Mouse (Mus musculus) heart, adult 2 months (tissue): ENCODE data around the gene Arhgef28.

Experiments used
- CTCF ChIP-seq: fragments of 200-600 bp; IDR thresholded peaks from 2 replicates; pipeline ENCODE4 v1.8.1; 2022; ENCODE audit warnings: antibody characterized with exemption, mild to moderate bottlenecking, moderate library complexity
- EP300 ChIP-seq: fragments of 200-500 bp; IDR thresholded peaks from 2 replicates; pipeline ENCODE4 v1.6.1; 2011; ENCODE audit warnings: low read depth, low read length, control low read depth; ENCODE audit not compliant: insufficient read depth
- POLR2A ChIP-seq: fragments of 200-500 bp; IDR thresholded peaks from 2 replicates; pipeline ENCODE4 v1.6.1; 2011; ENCODE audit warnings: mild to moderate bottlenecking, low read depth, low read length, control low read depth; ENCODE audit not compliant: insufficient read depth

DNA sequence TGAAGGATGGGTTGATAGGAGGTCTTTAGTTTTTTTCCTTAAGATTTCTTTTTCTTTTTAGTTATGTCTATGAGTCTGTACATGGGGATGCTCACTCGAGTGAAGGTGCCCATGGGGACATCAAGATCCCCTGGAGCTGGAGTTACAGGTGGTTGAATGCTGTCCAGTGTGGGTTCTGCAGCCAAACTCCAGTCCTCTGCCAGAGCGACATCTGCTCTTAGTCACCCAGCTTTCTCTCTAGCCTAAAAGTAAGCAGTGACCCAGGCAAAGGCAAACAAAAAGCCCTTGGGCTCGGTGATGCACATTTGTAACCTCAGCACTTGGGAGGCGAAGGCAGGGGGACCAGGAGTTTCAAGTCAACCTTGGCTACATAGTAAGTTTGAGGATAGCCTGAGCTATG lies 232.3 kb downstream of the Arhgef28 start:
- TF ChIP-seq POLR2A: no peak
- no peak for TF ChIP-seq CTCF
- TF ChIP-seq EP300: no peak
